Mouse (Mus musculus) cerebellum, postnatal 10 days (tissue): Measurements from ENCODE around the gene Ggt1.

Source experiments
- DNase-seq, 2 experiments: peaks; one replicate each; pipeline ENCODE4 v3.0.0; 2021; ENCODE audit warnings: mixed read lengths in 2 of 2

The Ggt1 gene

GRCm38 (mm10) chr10:75579129-75579528, 17.7 kb downstream of the Ggt1 start:
- DNase-seq: no peak

GRCm38 (mm10) chr10:75585876-75586552, 24.6 kb downstream of the Ggt1 start:
- DNase-seq: peak; percentile 94 to 97

DNA sequence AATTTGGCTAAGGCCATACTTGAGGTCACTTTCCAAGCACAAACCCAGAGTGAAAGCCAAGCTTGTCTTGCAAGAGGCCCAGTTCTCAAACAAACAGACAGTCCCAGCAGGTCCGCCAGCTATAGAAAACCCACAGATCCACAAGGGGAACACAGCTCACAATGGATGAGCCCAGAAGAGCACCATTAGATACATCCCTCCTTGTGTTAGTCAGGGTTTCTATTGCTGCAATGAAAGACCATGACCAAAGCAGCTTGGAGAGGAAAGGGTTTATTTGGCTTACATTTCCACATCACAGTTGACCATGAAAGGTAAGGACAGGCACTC, 25.1 kb downstream of the Ggt1 start:
- DNase-seq: no peak

DNA sequence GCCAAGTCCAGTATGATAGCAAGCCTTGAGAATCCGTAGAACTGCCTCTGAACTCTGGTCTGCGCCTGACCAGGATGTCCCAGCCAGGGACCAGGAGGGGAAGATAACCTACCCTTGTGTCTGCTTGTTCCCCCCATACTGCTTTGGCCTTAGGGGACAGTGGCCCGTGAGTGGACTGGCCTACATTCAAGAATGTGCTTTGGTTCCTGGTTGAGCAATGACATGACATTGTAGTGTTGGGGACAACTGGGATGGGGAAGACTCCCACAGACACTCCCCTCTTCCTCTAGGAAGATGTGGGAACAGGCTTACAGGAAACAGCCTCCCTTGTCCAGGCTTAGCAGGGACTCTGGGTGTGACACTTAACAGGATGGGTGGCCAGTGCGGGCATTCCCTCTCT, 26.4 kb downstream of the Ggt1 start:
- DNase-seq: no peak

GRCm38 (mm10) chr10:75588336-75588735, 26.9 kb downstream of the Ggt1 start:
- DNase-seq: no peak

DNA sequence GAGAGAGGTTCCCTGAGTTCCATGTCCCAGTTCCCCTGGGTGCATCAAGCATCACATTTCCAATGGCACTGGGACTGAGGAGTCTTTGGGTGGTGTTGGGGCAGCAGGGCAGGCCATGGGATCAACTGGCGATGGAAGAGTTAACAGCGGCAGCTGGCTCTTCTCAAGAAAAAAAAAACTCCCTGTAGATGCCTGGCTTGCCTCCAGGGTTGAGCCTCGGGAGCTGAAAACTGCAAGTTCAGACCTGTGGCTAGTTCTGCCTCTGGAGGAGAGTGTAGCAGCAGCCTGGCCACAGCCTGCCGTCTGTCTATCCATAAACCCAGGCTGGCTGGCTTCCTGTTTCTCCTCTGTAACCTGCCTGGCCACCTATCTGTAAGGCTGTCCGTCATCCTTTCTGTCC, 27.7 kb downstream of the Ggt1 start, which contains the start of gene Ggt5:
Ggt5 (plus strand) TSS at position 212 of the 400 bp plus-strand sequence.
- peak; percentile 68 to 76 for DNase-seq

GRCm38 (mm10) chr10:75589651-75590050, 28.2 kb downstream of the Ggt1 start:
- no peak for DNase-seq

DNA sequence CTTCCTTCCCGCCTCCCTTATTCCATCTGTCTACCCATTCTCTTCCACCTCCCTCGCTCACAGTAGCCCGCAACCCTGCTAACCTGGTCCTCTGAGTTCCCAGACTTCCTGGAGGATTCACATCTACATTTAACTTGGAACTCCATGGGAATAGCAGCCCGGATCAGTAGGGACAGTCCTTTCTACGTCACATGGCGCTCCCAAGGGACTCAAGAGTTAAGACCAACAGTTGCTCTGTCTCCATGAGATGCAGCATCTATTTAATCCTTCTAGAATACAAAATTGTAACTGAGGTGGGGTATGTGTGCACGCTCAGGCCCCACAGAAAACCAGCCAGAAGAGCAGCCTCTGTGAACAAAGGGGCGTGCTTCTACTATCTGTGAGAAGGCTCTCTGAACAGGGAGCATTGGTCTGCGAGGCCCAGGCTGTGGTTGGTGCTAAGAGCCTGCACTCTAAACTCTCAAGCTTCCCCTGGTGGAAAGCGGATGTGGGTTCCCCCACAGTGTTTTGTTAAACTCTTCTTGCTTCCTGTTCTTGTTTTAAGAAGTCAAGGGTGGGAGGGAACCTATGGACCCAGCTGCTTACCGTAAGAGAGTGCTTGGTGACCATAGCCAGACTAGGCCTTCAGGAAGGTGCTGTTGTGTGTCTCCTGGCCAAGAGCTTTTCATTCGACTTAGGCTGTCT, 29.9 kb downstream of the Ggt1 start:
- DNase-seq: no peak

DNA sequence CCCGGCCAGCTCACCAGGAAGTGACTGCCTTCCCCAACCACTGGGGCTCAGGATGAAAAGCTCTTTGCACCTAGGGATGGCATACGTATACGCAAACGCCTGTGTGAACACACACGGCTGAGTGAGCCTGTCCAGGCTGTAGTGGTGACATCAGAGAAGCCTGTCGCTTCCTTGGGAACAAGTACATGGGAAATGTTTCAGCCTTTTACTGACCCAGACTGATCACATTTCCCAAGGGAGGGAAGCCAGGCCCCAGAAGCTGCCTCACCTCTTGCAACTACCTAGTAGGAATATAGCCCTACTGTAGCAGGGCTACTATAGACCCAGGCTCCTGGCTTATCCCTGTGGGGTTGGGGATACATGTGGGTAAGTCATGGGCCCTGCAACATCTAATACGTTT, 31.2 kb downstream of the Ggt1 start:
- no peak for DNase-seq

DNA sequence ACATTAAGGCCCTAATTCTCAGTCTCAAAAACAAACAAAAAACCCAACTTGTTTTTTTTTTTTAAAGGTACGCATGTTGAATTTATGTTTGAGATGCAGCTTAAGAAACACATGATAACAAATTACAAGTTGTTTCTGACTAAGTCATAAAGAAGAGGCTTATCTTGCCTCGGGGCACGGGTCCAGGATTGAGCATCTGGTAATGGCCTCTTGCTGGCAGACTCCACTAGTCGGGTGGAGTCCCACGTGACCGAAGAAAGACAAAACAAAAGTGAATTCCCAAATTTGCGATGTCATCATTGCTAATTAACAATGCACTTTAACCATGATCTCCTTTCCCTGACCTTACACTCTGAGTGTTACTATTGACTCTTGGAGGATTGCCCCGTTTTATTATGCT, 34.6 kb downstream of the Ggt1 start:
- DNase-seq: peak; percentile 84 to 89

DNA sequence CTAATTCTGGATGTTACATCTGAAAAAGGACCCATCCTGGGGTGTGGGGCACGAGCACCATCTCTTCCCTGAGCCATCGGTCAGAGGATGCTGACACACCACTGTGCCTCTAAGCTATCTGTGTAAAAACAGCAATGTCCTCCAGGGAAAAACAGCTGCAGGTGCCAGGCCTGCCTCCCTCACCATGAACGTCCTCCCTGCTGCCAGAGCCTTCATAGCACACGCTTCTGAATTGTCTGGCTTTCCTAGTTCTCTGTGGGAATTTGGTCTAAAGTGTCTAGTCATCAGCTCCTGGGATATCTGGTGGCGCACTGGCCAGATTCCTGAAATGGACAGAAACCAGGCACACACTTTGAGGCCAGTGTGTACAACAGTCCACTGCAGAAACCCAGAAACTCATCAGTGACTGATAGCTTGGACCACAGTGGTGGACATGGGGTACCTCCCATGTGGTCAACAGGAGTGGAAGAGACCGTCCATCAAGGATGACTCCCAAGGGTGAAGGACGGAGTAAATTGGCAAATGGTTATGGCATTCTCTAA, 38.9 kb downstream of the Ggt1 start:
- no peak for DNase-seq

GRCm38 (mm10) chr10:75605162-75605846, 43.9 kb downstream of the Ggt1 start:
- DNase-seq: no peak

- DNase-seq: no peak
Measured at GRCm38 (mm10) chr10:75607253-75607652, 45.8 kb downstream of the Ggt1 start.

DNA sequence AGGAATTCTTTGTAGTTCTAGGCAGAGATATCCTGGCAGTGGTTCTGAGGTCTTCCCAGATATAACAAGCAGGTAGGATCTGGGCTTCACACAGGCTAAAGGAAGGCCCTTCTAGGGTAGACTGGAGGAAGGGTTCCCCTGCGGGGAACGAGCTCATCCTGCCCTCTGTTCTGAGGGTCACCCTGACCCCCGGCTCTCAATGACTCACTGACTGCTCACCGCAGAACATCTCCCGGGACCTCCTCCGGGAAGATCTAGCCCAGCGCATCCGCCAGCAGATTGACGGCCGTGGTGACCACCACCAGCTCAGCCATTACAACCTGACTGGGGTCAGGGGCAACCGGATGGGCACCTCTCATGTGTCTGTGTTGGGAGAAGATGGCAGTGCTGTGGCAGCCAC, 47.6 kb downstream of the Ggt1 start:
- DNase-seq: no peak

- DNase-seq: no peak
Measured at GRCm38 (mm10) chr10:75610486-75610885, 49.1 kb downstream of the Ggt1 start.

DNA sequence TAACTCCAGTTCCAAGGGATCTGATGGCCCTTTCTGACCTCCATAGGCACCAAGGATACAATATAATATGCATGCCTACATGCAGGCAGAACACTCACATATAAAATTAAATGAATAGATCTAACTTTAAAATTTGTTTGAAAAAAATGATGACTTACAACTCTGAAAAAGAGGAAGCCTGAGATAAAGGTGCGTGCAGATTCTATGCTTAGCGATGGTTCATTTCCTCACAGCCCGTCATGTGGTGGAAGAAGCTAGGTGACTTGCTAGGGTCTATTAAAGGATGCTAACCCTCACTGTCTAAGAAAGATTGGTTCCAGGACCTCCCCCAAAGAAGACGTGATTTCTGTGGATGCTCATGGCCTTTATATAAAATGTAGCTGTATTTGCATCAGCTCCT, 54.6 kb downstream of the Ggt1 start:
- no peak for DNase-seq

GRCm38 (mm10) chr10:75620818-75621217, 59.4 kb downstream of the Ggt1 start:
- DNase-seq: no peak

GRCm38 (mm10) chr10:75625920-75626319, 64.5 kb downstream of the Ggt1 start:
- no peak for DNase-seq

DNA sequence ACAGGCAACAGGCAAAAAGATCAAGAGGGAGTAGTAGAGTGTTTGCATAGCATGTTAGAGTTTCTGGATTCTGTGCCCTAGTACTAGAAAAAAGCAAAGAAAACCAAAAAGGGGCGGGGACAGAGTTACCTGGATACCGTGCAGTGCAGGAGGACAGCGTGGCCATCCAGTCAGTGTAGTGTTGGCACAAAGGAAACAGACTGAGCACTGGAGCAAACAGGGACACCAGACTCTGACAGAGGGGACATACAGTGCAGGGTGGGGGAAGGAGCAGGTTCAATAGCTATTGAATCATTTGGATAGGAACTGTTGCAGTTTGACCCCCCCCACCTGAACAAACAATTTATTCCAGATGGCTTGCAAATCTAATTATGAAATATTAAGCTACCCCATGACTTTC, 65.6 kb downstream of the Ggt1 start:
- no peak for DNase-seq

DNA sequence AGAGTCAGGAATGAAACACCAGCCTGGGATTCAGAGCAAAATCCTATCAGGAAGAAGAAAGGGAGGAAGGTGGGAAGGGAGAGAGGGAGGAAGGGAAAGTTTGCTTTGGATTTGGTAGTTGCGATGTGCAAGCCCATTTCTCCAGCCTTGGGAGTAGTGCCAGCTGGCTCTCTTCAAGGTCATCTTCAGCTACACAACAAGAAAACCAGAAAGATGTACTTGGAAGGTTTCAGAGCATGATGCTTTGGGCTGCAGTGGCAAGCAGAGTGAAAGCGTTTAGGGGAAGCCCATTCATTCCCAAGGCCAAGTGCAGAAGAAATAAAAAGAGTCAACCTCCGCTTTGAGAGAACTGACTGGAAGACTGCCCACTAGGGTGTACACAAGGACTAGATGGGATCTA, 66.1 kb downstream of the Ggt1 start:
- peak in 1 of 2 experiments; percentile 11 for DNase-seq

DNA sequence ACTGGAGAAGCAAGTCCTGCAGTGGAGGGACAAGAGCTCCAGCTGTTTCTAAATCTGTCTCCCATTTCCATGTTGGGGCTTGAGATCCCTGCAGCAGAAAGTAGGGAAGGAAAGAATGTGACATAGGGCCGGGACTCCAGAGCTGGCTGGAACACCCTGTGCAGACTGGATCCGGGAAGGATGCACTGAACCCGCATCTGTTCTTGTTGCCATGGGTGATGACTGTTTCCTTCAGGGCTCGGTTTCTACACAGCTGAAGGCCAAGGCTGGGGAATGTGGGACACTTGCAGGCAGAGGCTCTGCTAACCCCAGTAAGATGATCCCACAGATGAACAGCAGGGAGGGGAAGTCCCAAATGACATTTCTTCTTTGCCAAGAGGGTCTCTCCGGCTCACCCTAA, 71.2 kb downstream of the Ggt1 start:
- DNase-seq: peak in 1 of 2 experiments; percentile 20

DNA sequence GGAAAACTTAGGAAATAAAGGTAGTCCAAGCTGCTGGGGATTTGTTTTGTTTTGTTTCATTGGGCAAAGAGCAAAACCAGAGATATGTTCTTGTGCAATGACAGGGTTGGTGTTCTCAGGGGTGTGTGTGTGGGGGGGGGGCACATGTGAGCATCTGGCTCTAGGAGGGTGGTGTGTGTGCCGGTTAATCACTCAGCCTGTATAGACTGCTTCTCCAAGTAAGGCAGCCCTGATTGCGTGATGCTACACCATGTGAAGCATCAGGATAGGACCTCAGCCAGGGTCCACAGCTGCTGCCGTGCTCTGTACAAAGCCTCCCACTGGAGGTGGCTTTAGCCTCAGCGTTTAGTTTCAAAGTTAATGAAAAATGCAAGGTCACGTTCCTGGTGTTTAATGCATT, 71.6 kb downstream of the Ggt1 start:
- peak in 1 of 2 experiments; percentile 13 for DNase-seq

GRCm38 (mm10) chr10:75633576-75634139, 72.3 kb downstream of the Ggt1 start:
- peak in 1 of 2 experiments; percentile 12 for DNase-seq
